Mouse (Mus musculus) heart, embryonic 16.5 days (tissue): ENCODE data around the gene Srsf9. TPM values are rescaled to one million over a fixed set of nuclear protein-coding genes. Genes with fewer than 3 reads are reported as not detected.
"Not testable (repeated sequence)": the region's sequence is repeated elsewhere in the genome, so short reads cannot be mapped to it uniquely, and the experiment has no call there.

ENCODE experiments used
- ATAC-seq: fragments of 200-750 bp; cut with Nextera tagmentation; replicated peaks from 2 replicates; pipeline ENCODE4 v1.8.0; 2017; ENCODE audit warnings: moderate number of reproducible peaks; ENCODE audit not compliant: insufficient read depth, low FRiP score; ENCODE audit errors: extremely low read depth
- H3K27ac ChIP-seq: fragments of 300-500 bp; sonication (generic); 2 replicates; pipeline ENCODE4 v1.5.1; 2014; ENCODE audit warnings: mild to moderate bottlenecking, low read length, control low read depth, moderate library complexity
- H3K27me3 ChIP-seq: fragments of 300-500 bp; sonication (generic); 2 replicates; pipeline ENCODE4 v1.6.1; 2014; ENCODE audit warnings: low read length, mixed read lengths; ENCODE audit not compliant: control insufficient read depth, insufficient read depth
- H3K36me3 ChIP-seq: fragments of 300-500 bp; sonication (generic); 2 replicates; pipeline ENCODE4 v1.6.1; 2014; ENCODE audit not compliant: control insufficient read depth, insufficient read depth
- H3K4me1 ChIP-seq: fragments of 300-500 bp; sonication (generic); 2 replicates; pipeline ENCODE4 v1.6.1; 2014; ENCODE audit warnings: low read length, mixed read lengths; ENCODE audit not compliant: control insufficient read depth, insufficient read depth
- H3K4me2 ChIP-seq: fragments of 300-500 bp; sonication (generic); 2 replicates; pipeline ENCODE4 v1.6.1; 2014; ENCODE audit warnings: low read depth, mild to moderate bottlenecking, control low read depth, low read length
- H3K4me3 ChIP-seq: fragments of 300-500 bp; sonication (generic); 2 replicates; pipeline ENCODE4 v1.5.1; 2014; ENCODE audit warnings: mild to moderate bottlenecking, control low read depth, low read length
- H3K9ac ChIP-seq: fragments of 300-500 bp; sonication (generic); 2 replicates; pipeline ENCODE4 v1.6.1; 2014; ENCODE audit warnings: low read length, control low read depth
- H3K9me3 ChIP-seq: fragments of 300-500 bp; sonication (generic); replicated peaks from 2 replicates; pipeline ENCODE4 v1.6.1; 2016; ENCODE audit warnings: low read length; ENCODE audit not compliant: control insufficient read depth
- WGBS: fragments of 180-500 bp; shearing (Covaris S2); extraction: QIAGEN DNeasy Blood & Tissue Kit; methylation state at CpG from one replicate; pipeline ENCODE4 v1.1.7; 2014; 5-methylcytosine and 5-hydroxymethylcytosine counted together
- polyA plus RNA-seq: library from polyadenylated mRNA; unstranded; fragments of >200 nt; fragmentation: Nextera tagmentation; extraction: Ambion mirVana; gene quantifications from 2 replicates; pipeline ENCODE4 v1.2.1, GENCODE M21; 2015

Gene Srsf9
- polyA plus RNA-seq, 1 experiment from 2014 or later: 131 TPM

- Histone ChIP-seq H3K27me3 (no peaks in the 10 kb centered on the region; the same call in none of the 2 replicates), H3K4me2 (no peak overlapping the region), H3K9ac (no peak overlapping the region), H3K27ac (no peak overlapping the region), H3K9me3 (no peaks in the 10 kb centered on the region; the same call in 1 of the 2 replicates), H3K4me1 (no peaks in the 10 kb centered on the region; the same call in 1 of the 2 replicates), H3K36me3 (no peaks in the 10 kb centered on the region), H3K4me3 (no peak overlapping the region)
- WGBS: 61% methylated on average over 2 of the region's 2 CpGs
- ATAC-seq: no peak
Measured at GRCm38 (mm10) chr5:115375436-115375835, 48.5 kb downstream of the Srsf9 start.

DNA sequence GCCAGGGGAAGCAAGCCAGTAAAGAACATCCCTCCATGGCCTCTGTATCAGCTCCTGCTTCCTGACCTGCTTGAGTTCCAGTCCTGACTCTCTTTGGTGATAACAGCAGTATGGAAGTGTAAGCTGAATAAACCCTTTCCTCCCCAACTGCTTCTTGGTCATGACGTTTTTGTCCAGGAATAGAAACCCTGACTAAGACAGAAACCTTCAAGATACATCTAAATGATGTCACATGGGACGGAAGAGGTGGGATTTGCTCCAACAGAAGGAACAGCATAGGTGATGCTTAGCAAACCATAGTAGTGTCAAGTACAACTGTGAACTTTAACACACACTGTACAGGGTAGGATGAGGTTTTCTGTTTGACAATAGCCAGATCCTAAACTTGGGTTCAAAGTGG is 51.9 kb downstream of the Srsf9 start:
- not testable (repeated sequence) for H3K4me1 ChIP-seq, H3K27ac ChIP-seq, H3K36me3 ChIP-seq, H3K4me3 ChIP-seq, ATAC-seq, H3K9me3 ChIP-seq, H3K4me2 ChIP-seq, H3K27me3 ChIP-seq, H3K9ac ChIP-seq
- 53% methylated on average over 2 of the region's 2 CpGs for WGBS

Other genes starting within 250 kb of the Srsf9 start
- 9.2 and 14.9 TPM in 2 replicates for gene Gm10401, start 228.9 kb upstream of the Srsf9 start, polyA plus RNA-seq
- gene Acads, start 207.8 kb upstream of the Srsf9 start, polyA plus RNA-seq: 140 and 143 TPM in 2 replicates
- gene Unc119b, start 192.2 kb upstream of the Srsf9 start, polyA plus RNA-seq: 20.7 and 22.6 TPM in 2 replicates
- gene Mlec, start 169.0 kb upstream of the Srsf9 start, polyA plus RNA-seq: 50.7 and 55.8 TPM in 2 replicates
- gene Cabp1, start 132.8 kb upstream of the Srsf9 start, polyA plus RNA-seq: 0.51 and 1.1 TPM in 2 replicates
- 70.5 and 76.5 TPM in 2 replicates for gene Pop5, start 91.3 kb upstream of the Srsf9 start, polyA plus RNA-seq
- 126 and 133 TPM in 2 replicates for gene Rnf10, start 54.3 kb upstream of the Srsf9 start, polyA plus RNA-seq
- gene Coq5, start 47.5 kb upstream of the Srsf9 start, polyA plus RNA-seq: 91.0 and 95.7 TPM in 2 replicates
- gene Dynll1, start 26.2 kb upstream of the Srsf9 start, polyA plus RNA-seq: 1,055 and 1,099 TPM in 2 replicates
- 22.4 and 24.6 TPM in 2 replicates for gene Gatc, start 14.0 kb downstream of the Srsf9 start, polyA plus RNA-seq
- gene Triap1, start 14.0 kb downstream of the Srsf9 start, polyA plus RNA-seq: 39.2 and 40.2 TPM in 2 replicates
- gene Cox6a1, start 21.8 kb downstream of the Srsf9 start, polyA plus RNA-seq: 1,358 and 1,596 TPM in 2 replicates
- 1.1 and 1.8 TPM in 2 replicates for gene Msi1, start 102.4 kb downstream of the Srsf9 start, polyA plus RNA-seq
- 0.46 and 0.92 TPM in 2 replicates for gene Pla2g1b, start 139.1 kb downstream of the Srsf9 start, polyA plus RNA-seq
- 18.7 and 24.0 TPM in 2 replicates for gene Sirt4, start 157.5 kb downstream of the Srsf9 start, polyA plus RNA-seq
- 39.1 and 40.6 TPM in 2 replicates for gene Pxn, start 179.5 kb downstream of the Srsf9 start, polyA plus RNA-seq
- gene Rplp0, start 232.3 kb downstream of the Srsf9 start, polyA plus RNA-seq: 1,003 and 1,029 TPM in 2 replicates
- gene Gcn1l1, start 238.1 kb downstream of the Srsf9 start, polyA plus RNA-seq: 20.9 and 27.6 TPM in 2 replicates